Mouse (Mus musculus) heart, postnatal 0 days (tissue): ENCODE measurements around the gene Usp39.

Source experiments
- CTCF ChIP-seq: IDR thresholded peaks from 2 replicates; pipeline ENCODE4 v1.5.1; 2016; ENCODE audit warnings: antibody characterized with exemption, control low read depth, low read depth
- EP300 ChIP-seq: IDR thresholded peaks from 2 replicates; pipeline ENCODE4 v1.6.1; 2016; ENCODE audit warnings: antibody characterized with exemption, low read depth

- TF ChIP-seq EP300 = no peak
- TF ChIP-seq CTCF = no peak
Observed at GRCm38 (mm10) chr6:72348411-72348810, 3.4 kb upstream of the Usp39 start.
